Mouse (Mus musculus) kidney, adult 2 months (tissue): ENCODE measurements around the gene Pdcd5. TPM values are rescaled to one million over a fixed set of nuclear protein-coding genes. Genes with fewer than 3 reads are reported as not detected.
A peak's percentile ranks its signal among the peaks of the same experiment; 100 is the strongest.

Experiments used
- DNase-seq: peaks from one replicate; pipeline ENCODE4 v3.0.0; 2021
- H3K27ac ChIP-seq: fragments of 200-500 bp; 2 replicates; pipeline ENCODE4 v1.5.1; 2012; ENCODE audit warnings: low read depth, low read length, control low read depth, inconsistent platforms; ENCODE audit not compliant: insufficient read depth
- H3K27me3 ChIP-seq: fragments of 200-500 bp; replicated peaks from 2 replicates; pipeline ENCODE4 v1.6.1; 2012; ENCODE audit warnings: mild to moderate bottlenecking, moderate library complexity, low read length, inconsistent platforms; ENCODE audit not compliant: control insufficient read depth, insufficient read depth
- H3K36me3 ChIP-seq: fragments of 200-500 bp; 2 replicates; pipeline ENCODE4 v1.6.1; 2012; ENCODE audit warnings: mild to moderate bottlenecking, moderate library complexity, low read length, inconsistent platforms; ENCODE audit not compliant: control insufficient read depth, insufficient read depth
- H3K4me1 ChIP-seq: fragments of 200-500 bp; 2 replicates; pipeline ENCODE4 v1.6.1; 2011; ENCODE audit warnings: low read length; ENCODE audit not compliant: control insufficient read depth, insufficient read depth
- H3K4me3 ChIP-seq: fragments of 200-500 bp; 2 replicates; pipeline ENCODE4 v1.5.1; 2011; ENCODE audit warnings: mild to moderate bottlenecking, low read depth, low read length, control low read depth; ENCODE audit not compliant: insufficient read depth
- CTCF ChIP-seq: fragments of 200-500 bp; conservative IDR thresholded peaks from 2 replicates; pipeline ENCODE4 v1.5.1; 2011; ENCODE audit warnings: low read depth, mild to moderate bottlenecking, control low read depth, low read length, moderate library complexity, mixed read lengths; ENCODE audit not compliant: insufficient read depth, insufficient read length
- POLR2A ChIP-seq: fragments of 200-500 bp; IDR thresholded peaks from one replicate; pipeline ENCODE4 v1.6.1; 2011; ENCODE audit warnings: low read depth, low read length, control low read depth
- WGBS: fragments of 180-500 bp; shearing (Covaris S2); methylation state at CpG from one replicate; pipeline ENCODE4 v1.1.7; 2018; 5-methylcytosine and 5-hydroxymethylcytosine counted together
- polyA plus RNA-seq: library from polyadenylated mRNA; depleted of rRNA; stranded (reverse); fragments of >200 nt; gene quantifications from 2 replicates; pipeline ENCODE4 v1.2.3, GENCODE M21; 2012; rRNA removed

The Pdcd5 gene
- polyA plus RNA-seq = 56.9 and 57.4 TPM in 2 replicates

DNA sequence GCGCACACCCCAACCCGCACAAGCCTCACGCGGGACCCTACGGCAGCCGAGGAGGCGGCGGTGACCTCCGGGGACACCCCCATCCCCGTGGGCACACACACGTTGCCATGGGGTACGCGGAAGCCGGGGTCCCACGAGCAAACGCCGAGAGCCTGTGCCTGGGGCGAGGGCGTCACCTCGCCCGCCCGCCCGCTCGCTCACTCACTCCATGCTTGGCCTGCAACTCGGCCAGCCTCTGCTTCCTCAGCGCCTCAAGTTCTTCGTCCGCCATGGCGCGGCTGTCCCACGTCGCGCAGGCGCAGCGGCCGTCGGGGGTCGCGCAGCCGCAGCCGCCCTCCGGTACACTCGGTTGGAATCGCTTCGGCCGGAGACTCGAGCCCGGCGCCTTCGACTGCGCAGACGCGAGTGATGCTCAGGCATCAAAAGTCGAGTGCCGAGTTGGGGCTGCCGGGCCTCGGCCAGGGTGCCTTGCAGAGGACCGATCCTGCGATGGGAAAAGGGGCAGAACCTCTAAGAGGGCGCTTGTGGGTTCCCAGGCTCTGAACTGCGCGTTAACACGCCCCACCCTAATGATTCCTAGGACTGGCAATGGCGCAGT is at the start of gene Pdcd5:
TSS of gene Pdcd5 (minus strand) at position 421 of the 598 bp plus-strand sequence.
- peak; percentile 98 for DNase-seq
- Histone ChIP-seq H3K27ac (no peak within 1 kb of the TSS), H3K4me1 (no peaks in the 10 kb centered on the region), H3K4me3 (peak within 1 kb of the TSS; percentile 87), H3K27me3 (no peaks in the 10 kb centered on the region), H3K36me3 (no peaks in the 10 kb centered on the region)
- TF ChIP-seq POLR2A = no peak
- TF ChIP-seq CTCF = no peak
- under 1% methylated on average over 64 of the region's 64 CpGs for WGBS

DNA sequence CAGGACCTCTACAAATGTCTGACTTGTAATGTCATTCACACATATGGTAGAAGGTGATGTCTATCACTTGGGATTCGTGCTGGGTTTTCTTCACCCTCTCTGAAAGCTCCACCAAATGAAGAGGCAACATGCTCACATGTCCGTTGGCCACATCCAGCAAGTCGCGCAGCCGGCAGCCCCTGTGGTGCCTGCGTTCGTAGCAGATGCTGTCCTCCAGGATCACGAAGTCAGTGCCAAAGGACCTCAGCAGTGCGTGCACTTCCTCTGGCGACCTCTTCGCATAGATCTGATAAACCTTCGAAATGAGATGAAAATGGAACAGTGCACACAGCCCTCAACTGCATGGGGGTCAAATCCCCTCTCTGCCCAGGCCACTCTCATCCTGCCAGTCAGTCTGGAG is 45.3 kb upstream of the Pdcd5 start:
- no peak overlapping the region for H3K27ac ChIP-seq
- TF ChIP-seq CTCF (no peak), POLR2A (no peak)
- no peaks in the 10 kb centered on the region for H3K4me1 ChIP-seq
- H3K36me3 ChIP-seq = no peaks in the 10 kb centered on the region
- no peak for DNase-seq
- no peaks in the 10 kb centered on the region for H3K27me3 ChIP-seq
- WGBS = 93% methylated on average over 12 of the region's 12 CpGs
- H3K4me3 ChIP-seq = no peak overlapping the region

DNA sequence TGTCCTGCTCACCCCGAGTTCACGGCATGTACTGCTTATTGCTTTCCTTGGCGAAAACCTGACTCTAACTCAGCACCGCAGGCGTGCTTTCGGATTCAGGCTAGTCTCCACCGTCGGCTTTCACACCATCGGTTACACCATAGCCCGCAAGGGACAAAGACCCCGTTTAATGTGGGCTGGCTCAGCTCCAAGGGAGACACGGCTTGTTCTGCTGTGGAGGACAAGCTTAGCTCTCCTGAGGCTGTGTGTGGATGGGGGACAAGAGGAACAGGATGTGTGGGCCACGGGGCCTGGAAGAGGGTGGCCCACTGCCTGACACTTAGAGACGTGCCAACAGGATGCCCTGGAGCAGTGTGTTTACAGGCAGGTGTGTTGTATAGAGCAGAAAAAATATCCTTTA is 44.8 kb upstream of the Pdcd5 start:
- WGBS = 81% methylated on average over 14 of the region's 14 CpGs
- DNase-seq = no peak
- no peaks in the 10 kb centered on the region for H3K36me3 ChIP-seq
- no peaks in the 10 kb centered on the region for H3K4me1 ChIP-seq
- H3K27me3 ChIP-seq = no peaks in the 10 kb centered on the region
- H3K27ac ChIP-seq = no peak overlapping the region
- TF ChIP-seq CTCF (no peak), POLR2A (no peak)
- no peak overlapping the region for H3K4me3 ChIP-seq

DNA sequence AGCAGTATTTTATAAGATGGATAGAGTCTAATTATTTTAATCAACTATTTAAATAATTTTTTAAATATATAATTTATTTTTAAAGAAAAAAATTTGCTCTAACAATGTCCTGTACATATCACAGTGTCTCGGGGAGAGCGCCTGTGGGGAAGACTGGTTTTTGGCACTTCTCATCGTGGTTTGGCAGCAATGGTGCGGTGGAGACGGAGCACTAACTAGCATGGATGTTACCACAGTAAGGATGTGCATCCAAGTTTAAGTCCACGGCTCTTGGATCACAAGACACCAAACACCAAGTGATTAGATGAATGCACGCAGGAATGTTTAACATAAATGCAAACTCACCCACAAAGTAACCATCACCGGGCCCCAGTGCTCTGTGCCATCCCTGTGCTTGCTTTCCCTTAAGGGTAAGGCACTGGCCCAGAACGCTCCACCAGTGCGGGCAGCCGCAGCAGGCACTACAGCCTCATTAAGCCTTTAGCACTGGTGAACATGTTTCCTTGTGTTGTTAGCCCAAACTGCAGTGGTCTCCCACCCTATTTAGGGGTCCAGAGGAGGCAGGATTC is 41.5 kb upstream of the Pdcd5 start:
- Histone ChIP-seq H3K4me1 (no peaks in the 10 kb centered on the region), H3K36me3 (no peaks in the 10 kb centered on the region), H3K27me3 (no peaks in the 10 kb centered on the region), H3K27ac (no peak overlapping the region), H3K4me3 (no peak overlapping the region)
- WGBS = 83% methylated on average over 11 of the region's 11 CpGs
- TF ChIP-seq POLR2A (no peak), CTCF (no peak)
- no peak for DNase-seq

DNA sequence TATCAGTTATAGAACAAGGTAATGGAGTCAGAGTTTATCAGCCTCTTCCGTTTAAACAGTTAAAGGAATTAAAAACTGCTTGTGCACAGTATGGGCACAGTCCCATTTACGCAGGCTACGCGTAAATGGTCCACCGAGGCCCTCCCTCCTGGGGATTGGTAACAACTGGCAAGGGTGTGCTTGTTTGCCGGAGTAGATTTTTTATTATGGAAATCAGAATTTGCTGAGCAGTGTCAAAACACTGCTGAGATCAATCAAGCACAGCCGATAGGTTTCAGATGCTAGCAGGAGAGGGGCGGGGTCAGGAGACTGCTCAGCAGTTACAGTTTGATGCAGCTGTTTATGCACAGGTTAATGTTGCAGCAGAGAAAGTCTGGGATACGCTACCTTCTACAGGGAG is 41.0 kb upstream of the Pdcd5 start:
- no peaks in the 10 kb centered on the region for H3K4me1 ChIP-seq
- 71% methylated on average over 9 of the region's 9 CpGs for WGBS
- no peak overlapping the region for H3K4me3 ChIP-seq
- no peak overlapping the region for H3K27ac ChIP-seq
- no peak for TF ChIP-seq POLR2A
- no peak for TF ChIP-seq CTCF
- no peaks in the 10 kb centered on the region for H3K27me3 ChIP-seq
- H3K36me3 ChIP-seq = no peaks in the 10 kb centered on the region
- DNase-seq = no peak

DNA sequence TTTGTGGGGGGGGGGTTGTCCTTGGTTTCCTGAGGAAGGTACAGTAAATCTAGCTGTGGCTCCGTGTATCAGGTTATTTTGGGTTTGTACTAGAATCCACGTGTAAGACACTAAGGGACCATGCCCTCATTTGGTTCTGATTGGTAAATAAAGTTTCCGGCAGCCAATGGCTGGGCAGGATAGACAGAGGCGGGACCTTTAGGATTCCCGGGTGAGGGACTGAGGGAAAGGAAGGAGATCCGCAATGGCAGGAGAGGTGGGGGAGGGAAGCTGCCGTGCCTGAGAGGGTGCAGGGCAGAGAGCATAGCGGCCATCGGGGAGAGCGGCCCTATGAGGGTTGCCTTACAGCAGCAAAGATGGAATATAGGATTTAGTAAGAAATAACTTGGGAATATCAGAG is 39.9 kb upstream of the Pdcd5 start:
- no peak for TF ChIP-seq POLR2A
- TF ChIP-seq CTCF = no peak
- Histone ChIP-seq H3K27ac (no peak overlapping the region), H3K27me3 (no peaks in the 10 kb centered on the region), H3K4me3 (no peak overlapping the region), H3K4me1 (no peaks in the 10 kb centered on the region), H3K36me3 (no peaks in the 10 kb centered on the region)
- DNase-seq = peak; percentile 58
- WGBS = 28% methylated on average over 10 of the region's 10 CpGs

DNA sequence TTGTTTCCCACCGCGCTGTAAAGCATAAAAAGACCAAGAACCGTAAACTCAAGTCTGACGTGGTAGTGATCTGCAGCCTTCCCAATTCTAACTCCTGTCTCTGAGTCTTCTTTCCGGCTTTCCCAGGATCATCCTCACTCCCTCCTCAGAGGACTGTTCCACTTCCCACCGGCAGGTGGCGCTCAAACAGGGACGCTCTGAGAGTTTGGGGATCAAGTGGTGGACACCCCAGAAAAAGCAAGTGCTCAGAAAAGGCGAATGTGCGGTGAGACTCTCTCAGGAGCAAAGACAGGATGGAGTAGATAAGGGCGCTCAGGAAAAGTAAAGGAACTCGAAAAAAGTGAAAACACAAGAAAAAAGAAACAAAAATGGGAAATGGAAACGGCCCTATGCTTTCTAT is 39.4 kb upstream of the Pdcd5 start:
- H3K36me3 ChIP-seq = no peaks in the 10 kb centered on the region
- H3K27me3 ChIP-seq = no peaks in the 10 kb centered on the region
- 17% methylated on average over 13 of the region's 13 CpGs for WGBS
- H3K4me3 ChIP-seq = no peak overlapping the region
- H3K4me1 ChIP-seq = no peaks in the 10 kb centered on the region
- TF ChIP-seq CTCF (peak; percentile 87), POLR2A (no peak)
- peak; percentile 57 for DNase-seq
- no peak overlapping the region for H3K27ac ChIP-seq

DNA sequence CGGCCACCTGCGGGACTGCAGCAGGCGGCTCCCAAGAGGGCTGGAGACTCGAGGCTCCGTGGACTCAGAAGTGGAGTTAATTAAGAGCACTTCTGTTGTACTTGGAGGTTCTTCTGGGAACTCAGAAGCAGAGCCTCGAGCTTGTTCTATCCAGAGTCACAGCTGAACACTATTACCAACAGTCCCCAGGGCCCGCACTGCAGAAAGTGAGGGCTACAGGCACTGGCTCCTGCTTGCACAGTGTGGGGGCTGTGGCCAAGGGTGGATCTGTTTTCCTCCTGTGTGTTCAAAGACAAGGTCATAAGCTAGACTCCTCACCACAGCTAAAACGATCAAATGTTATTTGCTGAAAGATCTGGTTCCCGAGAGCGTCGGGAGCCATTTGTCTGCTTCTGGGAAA is 38.9 kb upstream of the Pdcd5 start:
- H3K27ac ChIP-seq = no peak overlapping the region
- no peaks in the 10 kb centered on the region for H3K36me3 ChIP-seq
- WGBS = 42% methylated on average over 11 of the region's 11 CpGs
- no peaks in the 10 kb centered on the region for H3K4me1 ChIP-seq
- no peak overlapping the region for H3K4me3 ChIP-seq
- no peaks in the 10 kb centered on the region for H3K27me3 ChIP-seq
- DNase-seq = no peak
- no peak for TF ChIP-seq CTCF
- no peak for TF ChIP-seq POLR2A
